17 mouse cellular contexts compared by ENCODE assay signal in genomic region chr1:10942979-10943378, GRCm38 (mm10).
DNase-seq lines count a peak whose midpoint lies in the region; ATAC-seq and TF ChIP-seq lines count a peak whose summit lies in the region.
"Had no signal": no experiment of that assay in that cellular context is flagged by ENCODE, and none has a peak within 500 bp of the region (broad histone marks: within the 10 kb centered on the region; RNA-seq: fewer than 3 reads in every experiment).

No protein-coding gene starts in this region.

- no peak overlapping the region for H3K4me3 ChIP-seq in heart, embryonic 10.5 days
- no peak overlapping the region for H3K4me3 ChIP-seq in left cerebral cortex, adult 2 months
- H3K4me3 ChIP-seq in kidney, postnatal 0 days (replicated peaks; ENCODE audit: low read depth, low read length): no peak overlapping the region
- H3K4me3 ChIP-seq: embryonic facial prominence, embryonic 13.5 days; heart, embryonic 13.5 days; hindbrain, embryonic 13.5 days; neural tube, embryonic 13.5 days had no signal

- 47% methylated on average over 4 of the region's 4 CpGs for WGBS in heart, embryonic 10.5 days
- WGBS in kidney, postnatal 0 days: 34% methylated on average over 4 of the region's 4 CpGs

- H3K9ac ChIP-seq in kidney, postnatal 0 days (ENCODE audit: low read depth, low read length): no peak overlapping the region
- H3K9ac ChIP-seq: embryonic facial prominence, embryonic 13.5 days; heart, embryonic 13.5 days; hindbrain, embryonic 13.5 days; neural tube, embryonic 13.5 days had no signal

- H3K36me3 ChIP-seq in heart, embryonic 10.5 days: no peaks in the 10 kb centered on the region
- H3K36me3 ChIP-seq in kidney, postnatal 0 days (ENCODE audit: insufficient read depth, low read length): no peaks in the 10 kb centered on the region
- H3K36me3 ChIP-seq: embryonic facial prominence, embryonic 13.5 days; heart, embryonic 13.5 days; hindbrain, embryonic 13.5 days; neural tube, embryonic 13.5 days had no signal

- TF ChIP-seq CTCF in left cerebral cortex, adult 2 months (IDR thresholded peaks at IDR 0.05): peak; percentile 16
- peak; percentile 21; the same call in 1 of the 2 replicates for TF ChIP-seq CTCF in kidney, postnatal 0 days (IDR thresholded peaks at IDR 0.05; ENCODE audit: low read depth)

- no peak for ATAC-seq in kidney, postnatal 0 days (replicated peaks; ENCODE audit: low FRiP score, low read depth)
- ATAC-seq: CD4-positive, CD25-positive, alpha-beta regulatory T cell, adult 4 months; forebrain, embryonic 16.5 days had no signal

- intact Hi-C loops in left cerebral cortex, adult 2 months (cut with DNase I): no loop called here
- intact Hi-C loops in left cerebral cortex, postnatal 4 days (cut with DNase I): no loop called here

- H3K9me3 ChIP-seq in heart, embryonic 10.5 days: no peaks in the 10 kb centered on the region
- no peaks in the 10 kb centered on the region for H3K9me3 ChIP-seq in kidney, postnatal 0 days (replicated peaks; ENCODE audit: low read length)
- H3K9me3 ChIP-seq: embryonic facial prominence, embryonic 13.5 days; heart, embryonic 13.5 days; hindbrain, embryonic 13.5 days; neural tube, embryonic 13.5 days had no signal

- DNase-seq in heart, adult 18-20 months: peak; percentile 10 to 17
- no peak for DNase-seq in heart, embryonic 10.5 days (ENCODE audit: low spot score)
- DNase-seq in left cerebral cortex, adult 2 months (ENCODE audit: extremely low spot score in 1 of 2, low spot score in 2 of 2): no peak
- no peak for DNase-seq in left cerebral cortex, postnatal 4 days
- peak; percentile 6 for DNase-seq in ZHBTc4 (ENCODE audit: low read depth, low spot score)
- DNase-seq in kidney, postnatal 0 days (ENCODE audit: low spot score): peak; percentile 34
- no peak for DNase-seq in urinary bladder, postnatal 25 days (ENCODE audit: low spot score)
- DNase-seq: cerebellum, adult 9-10 months; lung, adult 2 months; midbrain, embryonic 14.5 days; right cerebral cortex, postnatal 25 days had no signal

- no peaks in the 10 kb centered on the region for H3K4me1 ChIP-seq in heart, embryonic 10.5 days
- no peaks in the 10 kb centered on the region for H3K4me1 ChIP-seq in kidney, postnatal 0 days (replicated peaks; ENCODE audit: insufficient read depth, low read length)
- H3K4me1 ChIP-seq: embryonic facial prominence, embryonic 13.5 days; heart, embryonic 13.5 days; hindbrain, embryonic 13.5 days; neural tube, embryonic 13.5 days had no signal

- no peaks in the 10 kb centered on the region for H3K27me3 ChIP-seq in heart, embryonic 10.5 days (ENCODE audit: insufficient read depth, poor library complexity, severe bottlenecking)
- no peaks in the 10 kb centered on the region for H3K27me3 ChIP-seq in kidney, postnatal 0 days (ENCODE audit: insufficient read depth, low read length)
- H3K27me3 ChIP-seq: embryonic facial prominence, embryonic 13.5 days; heart, embryonic 13.5 days; hindbrain, embryonic 13.5 days; neural tube, embryonic 13.5 days had no signal

- H3K27ac ChIP-seq in heart, embryonic 10.5 days: no peak overlapping the region
- H3K27ac ChIP-seq in left cerebral cortex, adult 2 months: no peak overlapping the region
- H3K27ac ChIP-seq in kidney, postnatal 0 days: no peak overlapping the region
- H3K27ac ChIP-seq: embryonic facial prominence, embryonic 13.5 days; heart, embryonic 13.5 days; hindbrain, embryonic 13.5 days; neural tube, embryonic 13.5 days had no signal

- no peak overlapping the region for H3K4me2 ChIP-seq in kidney, postnatal 0 days (ENCODE audit: low read length)
- H3K4me2 ChIP-seq: embryonic facial prominence, embryonic 13.5 days; heart, embryonic 13.5 days; hindbrain, embryonic 13.5 days; neural tube, embryonic 13.5 days had no signal

Comparison
In these comparisons a context has a peak if more than half of its experiments do, and no peak if none do; other contexts are left out.
1. DNase-seq: peak in heart, adult 18-20 months (2 of 2), ZHBTc4 (single experiment) and kidney, postnatal 0 days (single experiment); none in heart, embryonic 10.5 days (single experiment), left cerebral cortex, adult 2 months (0 of 2), left cerebral cortex, postnatal 4 days (single experiment) and urinary bladder, postnatal 25 days (single experiment).